Comparison of ENCODE assay signal across 9 mouse cellular contexts in genomic region chrX:136047528-136047927, GRCm38 (mm10). TPM values are rescaled to one million over a fixed set of nuclear protein-coding genes. Genes with fewer than 3 reads are reported as not detected.
DNase-seq lines count a peak whose midpoint lies in the region; ATAC-seq lines count a peak whose summit lies in the region.
"Had no signal": no experiment of that assay in that cellular context is flagged by ENCODE, and none has a peak within 500 bp of the region (broad histone marks: within the 10 kb centered on the region; RNA-seq: fewer than 3 reads in every experiment).

No protein-coding gene starts in this region.

- H3K27ac ChIP-seq in forebrain, embryonic 10.5 days, result no peak overlapping the region
- H3K27ac ChIP-seq in intestine, embryonic 15.5 days, result no peak overlapping the region
- H3K27ac ChIP-seq: neural tube, embryonic 13.5 days had no signal

- WGBS in forebrain, embryonic 10.5 days, result 19% methylated on average over 5 of the region's 5 CpGs
- 15% methylated on average over 5 of the region's 5 CpGs for WGBS in intestine, embryonic 15.5 days

- no peak overlapping the region for H3K4me2 ChIP-seq in intestine, embryonic 15.5 days (replicated peaks)
- H3K4me2 ChIP-seq: neural tube, embryonic 13.5 days had no signal

- intact Hi-C loops in left cerebral cortex, postnatal 25 days (cut with DNase I), result loop anchor here (2.0 to 5.0 kb wide), 2 partner anchors 61 to 275 kb away; no protein-coding TSS in a partner anchor

- no peaks in the 10 kb centered on the region for H3K36me3 ChIP-seq in forebrain, embryonic 10.5 days (replicated peaks)
- H3K36me3 ChIP-seq in intestine, embryonic 15.5 days, result no peaks in the 10 kb centered on the region
- H3K36me3 ChIP-seq: neural tube, embryonic 13.5 days had no signal

- no peaks in the 10 kb centered on the region for H3K4me1 ChIP-seq in forebrain, embryonic 10.5 days
- H3K4me1 ChIP-seq in intestine, embryonic 15.5 days (replicated peaks), result no peaks in the 10 kb centered on the region
- H3K4me1 ChIP-seq: neural tube, embryonic 13.5 days had no signal

- ATAC-seq in intestine, embryonic 15.5 days, result 0 out of 2 replicates have a peak, but pooled peaks have one; percentile 34

- H3K9ac ChIP-seq in intestine, embryonic 15.5 days, result no peak overlapping the region
- H3K9ac ChIP-seq: neural tube, embryonic 13.5 days had no signal

- no peaks in the 10 kb centered on the region for H3K9me3 ChIP-seq in forebrain, embryonic 10.5 days
- H3K9me3 ChIP-seq in intestine, embryonic 15.5 days, result no peaks in the 10 kb centered on the region
- H3K9me3 ChIP-seq: neural tube, embryonic 13.5 days had no signal

- peaks cover 23% of the 10 kb centered on the region; the same call in 1 of the 2 replicates for H3K27me3 ChIP-seq in forebrain, embryonic 10.5 days (ENCODE audit: poor library complexity, severe bottlenecking)
- no peaks in the 10 kb centered on the region for H3K27me3 ChIP-seq in intestine, embryonic 15.5 days (replicated peaks)

- peak; percentile 7 to 38 for DNase-seq in urinary bladder, postnatal 36 days (ENCODE audit: low spot score in 2 of 2)
- DNase-seq in urinary bladder, postnatal 4 days (ENCODE audit: low spot score in 2 of 2), result no peak
- peak; percentile 32 for DNase-seq in c-Kit-negative CD71-positive TER-119-positive erythroid progenitor cells, embryonic 14.5 days (ENCODE audit: low read depth, low spot score)
- peak; percentile 40 for DNase-seq in forebrain, embryonic 10.5 days (ENCODE audit: extremely low spot score, low spot score)
- peak; percentile 71 to 81 for DNase-seq in left cerebral cortex, postnatal 25 days (ENCODE audit: low spot score in 2 of 2)
- DNase-seq in naive thymus-derived CD4-positive, alpha-beta T cell, adult 2 months (ENCODE audit: low read depth), result peak; percentile 46
- peak; percentile 35 for DNase-seq in yolk sac, embryonic 10.5 days (ENCODE audit: low spot score)

- no peak overlapping the region for H3K4me3 ChIP-seq in forebrain, embryonic 10.5 days
- H3K4me3 ChIP-seq in intestine, embryonic 15.5 days (replicated peaks), result no peak overlapping the region
- H3K4me3 ChIP-seq: neural tube, embryonic 13.5 days had no signal

RNA-seq across cellular contexts. Expression of gene Arxes1, which starts 14.4 kb away (rescaled TPM):
- 41.1 and 43.5 TPM in 2 replicates for polyA plus RNA-seq in forebrain, embryonic 10.5 days (2016; fragmentation: Nextera tagmentation; extraction: Ambion mirVana)
- polyA plus RNA-seq in intestine, embryonic 15.5 days (2015; fragmentation: Nextera tagmentation; extraction: Ambion mirVana), result 26.7 and 32.3 TPM in 2 replicates
- 10 to 100 TPM; 40.7 to 41.9 TPM for total RNA-seq in left cerebral cortex, postnatal 25 days (2021)

RNA-seq across cellular contexts. Expression of gene Bex2, which starts 20.5 kb away (rescaled TPM):
- polyA plus RNA-seq in forebrain, embryonic 10.5 days (2016; fragmentation: Nextera tagmentation; extraction: Ambion mirVana), result 288 and 293 TPM in 2 replicates
- polyA plus RNA-seq in intestine, embryonic 15.5 days (2015; fragmentation: Nextera tagmentation; extraction: Ambion mirVana), result 121 and 127 TPM in 2 replicates
- 100 to 1,000 TPM; 384 to 394 TPM for total RNA-seq in left cerebral cortex, postnatal 25 days (2021)

RNA-seq across cellular contexts. Expression of gene Nxf3, which starts 37.5 kb away (rescaled TPM):
- polyA plus RNA-seq in forebrain, embryonic 10.5 days (2016; fragmentation: Nextera tagmentation; extraction: Ambion mirVana), result not detected in 2 replicates
- polyA plus RNA-seq in intestine, embryonic 15.5 days (2015; fragmentation: Nextera tagmentation; extraction: Ambion mirVana), result 0.39 TPM in 1 of 2 replicates, not detected in the other
- total RNA-seq in left cerebral cortex, postnatal 25 days (2021), result not detected
- polyA plus RNA-seq: neural tube, embryonic 13.5 days had no signal

RNA-seq across cellular contexts. Expression of gene Arxes2, which starts 53.9 kb away (rescaled TPM):
- polyA plus RNA-seq in forebrain, embryonic 10.5 days (2016; fragmentation: Nextera tagmentation; extraction: Ambion mirVana), result 99.3 and 104 TPM in 2 replicates
- 73.9 and 86.6 TPM in 2 replicates for polyA plus RNA-seq in intestine, embryonic 15.5 days (2015; fragmentation: Nextera tagmentation; extraction: Ambion mirVana)
- total RNA-seq in left cerebral cortex, postnatal 25 days (2021), result 10 to 100 TPM; 66.2 to 75.0 TPM

Comparison
In these comparisons a context has a peak if more than half of its experiments do, and no peak if none do; other contexts are left out.
1. DNase-seq: peak in urinary bladder, postnatal 36 days (2 of 2), c-Kit-negative CD71-positive TER-119-positive erythroid progenitor cells, embryonic 14.5 days (single experiment), forebrain, embryonic 10.5 days (single experiment), left cerebral cortex, postnatal 25 days (2 of 2), naive thymus-derived CD4-positive, alpha-beta T cell, adult 2 months (single experiment) and yolk sac, embryonic 10.5 days (single experiment); none in urinary bladder, postnatal 4 days (0 of 2).